20 mouse cellular contexts compared by ENCODE assay signal in genomic region chr6:99891790-99892189, GRCm38 (mm10).
"Had no signal": no experiment of that assay in that cellular context is flagged by ENCODE, and none has a peak within 500 bp of the region (broad histone marks: within the 10 kb centered on the region; RNA-seq: fewer than 3 reads in every experiment).

No protein-coding gene starts in this region.

- DNase-seq: kidney, postnatal 10 days; kidney, postnatal 36 days; layer of hippocampus, postnatal 36 days; liver, postnatal 0 days; lung, embryonic 14.5 days; retina, postnatal 1 day; thymus, adult 18-20 months; thymus, postnatal 4 days had no signal

- ATAC-seq: liver, postnatal 0 days; lung, postnatal 0 days; midbrain, embryonic 16.5 days had no signal

- H3K9me3 ChIP-seq: kidney, embryonic 15.5 days; limb, embryonic 15.5 days; midbrain, embryonic 12.5 days had no signal

- H3K27ac ChIP-seq: kidney, embryonic 15.5 days; left cerebral cortex, adult 2 months; limb, embryonic 12.5 days; limb, embryonic 15.5 days; liver, embryonic 14.5 days; macrophage; midbrain, embryonic 12.5 days; neural tube, embryonic 13.5 days had no signal

- H3K4me2 ChIP-seq: kidney, embryonic 15.5 days; limb, embryonic 12.5 days; limb, embryonic 15.5 days; liver, embryonic 11.5 days; lung, embryonic 14.5 days; midbrain, embryonic 12.5 days; neural tube, embryonic 13.5 days had no signal

- H3K9ac ChIP-seq: kidney, embryonic 15.5 days; limb, embryonic 12.5 days; limb, embryonic 15.5 days; liver, embryonic 14.5 days; liver, postnatal 0 days; lung, embryonic 14.5 days; midbrain, embryonic 12.5 days; neural tube, embryonic 13.5 days had no signal

- H3K36me3 ChIP-seq: kidney, embryonic 15.5 days; limb, embryonic 12.5 days; limb, embryonic 15.5 days; midbrain, embryonic 12.5 days; neural tube, embryonic 13.5 days had no signal

- H3K4me3 ChIP-seq: kidney, embryonic 15.5 days; left cerebral cortex, adult 2 months; limb, embryonic 12.5 days; limb, embryonic 15.5 days; midbrain, embryonic 12.5 days; myocyte; neural tube, embryonic 13.5 days had no signal
